ENCODE assay signal across 8 mouse cellular contexts in genomic region chr17:24934926-24935325, GRCm38 (mm10). TPM values are rescaled to one million over a fixed set of nuclear protein-coding genes. Genes with fewer than 3 reads are reported as not detected.
DNase-seq lines count a peak whose midpoint lies in the region; ATAC-seq lines count a peak whose summit lies in the region.

No protein-coding gene starts in this region.

- no peak for ATAC-seq in heart, embryonic 15.5 days (replicated peaks; ENCODE audit: insufficient number of reproducible peaks, insufficient read depth, low FRiP score, low read depth)

- H3K4me2 ChIP-seq in heart, embryonic 15.5 days: peak overlapping the region; percentile 87

- H3K4me3 ChIP-seq in heart, embryonic 15.5 days: peak overlapping the region; percentile 99
- peak overlapping the region; percentile 99 for H3K4me3 ChIP-seq in hindbrain, embryonic 10.5 days
- H3K4me3 ChIP-seq in midbrain, embryonic 10.5 days: peak overlapping the region; percentile 91

- H3K27ac ChIP-seq in heart, embryonic 15.5 days: no peak overlapping the region
- no peak overlapping the region for H3K27ac ChIP-seq in hindbrain, embryonic 10.5 days
- H3K27ac ChIP-seq in midbrain, embryonic 10.5 days (replicated peaks): no peak overlapping the region

- DNase-seq in heart, adult 9 months (ENCODE audit: low spot score in 2 of 2): no peak
- DNase-seq in NIH3T3 (ENCODE audit: low read depth): peak; percentile 70
- DNase-seq in hindbrain, embryonic 10.5 days (ENCODE audit: low spot score): no peak
- no peak for DNase-seq in midbrain, embryonic 10.5 days (ENCODE audit: low spot score)
- DNase-seq in left cerebral cortex, postnatal 36 days (ENCODE audit: low spot score in 2 of 2): no peak
- DNase-seq in embryo, embryonic 10 days (ENCODE audit: low spot score): no peak
- DNase-seq in cerebellum, postnatal 14 days: no peak

- WGBS in heart, embryonic 15.5 days: 39% methylated on average over 4 of the region's 4 CpGs
- 89% methylated on average over 4 of the region's 4 CpGs for WGBS in hindbrain, embryonic 10.5 days
- WGBS in midbrain, embryonic 10.5 days: 93% methylated on average over 4 of the region's 4 CpGs

- no peaks in the 10 kb centered on the region for H3K27me3 ChIP-seq in heart, embryonic 15.5 days
- no peaks in the 10 kb centered on the region for H3K27me3 ChIP-seq in hindbrain, embryonic 10.5 days (ENCODE audit: insufficient read depth, poor library complexity, severe bottlenecking)
- H3K27me3 ChIP-seq in midbrain, embryonic 10.5 days (ENCODE audit: low read depth, poor library complexity, severe bottlenecking): no peaks in the 10 kb centered on the region

- intact Hi-C loops in left cerebral cortex, postnatal 36 days (cut with DNase I): loop anchor here (5.0 kb wide), 1 partner anchor 82 kb away; the partner anchor contains the start of genes Cramp1l and Ift140

- peak overlapping the region; percentile 92 for H3K9ac ChIP-seq in heart, embryonic 15.5 days

- H3K4me1 ChIP-seq in heart, embryonic 15.5 days (replicated peaks): peaks cover 29% of the 10 kb centered on the region
- H3K4me1 ChIP-seq in hindbrain, embryonic 10.5 days (replicated peaks): peaks cover 30% of the 10 kb centered on the region
- H3K4me1 ChIP-seq in midbrain, embryonic 10.5 days: peaks cover 21% of the 10 kb centered on the region

- H3K36me3 ChIP-seq in heart, embryonic 15.5 days: no peaks in the 10 kb centered on the region
- H3K36me3 ChIP-seq in hindbrain, embryonic 10.5 days: peaks cover 31% of the 10 kb centered on the region
- peaks cover 30% of the 10 kb centered on the region for H3K36me3 ChIP-seq in midbrain, embryonic 10.5 days

- H3K9me3 ChIP-seq in heart, embryonic 15.5 days (replicated peaks): no peaks in the 10 kb centered on the region
- no peaks in the 10 kb centered on the region for H3K9me3 ChIP-seq in hindbrain, embryonic 10.5 days
- no peaks in the 10 kb centered on the region for H3K9me3 ChIP-seq in midbrain, embryonic 10.5 days (replicated peaks)

RNA-seq across cellular contexts. Expression of gene Mapk8ip3, which starts 1.9 kb away (rescaled TPM):
- 23.2 and 28.2 TPM in 2 replicates for polyA plus RNA-seq in heart, embryonic 15.5 days (2015; fragmentation: Nextera tagmentation; extraction: Ambion mirVana)
- 51.4 and 61.7 TPM in 2 replicates for polyA plus RNA-seq in hindbrain, embryonic 10.5 days (2016; fragmentation: Nextera tagmentation; extraction: Ambion mirVana)
- polyA plus RNA-seq in midbrain, embryonic 10.5 days (2016; fragmentation: Nextera tagmentation; extraction: Ambion mirVana): 40.1 and 53.9 TPM in 2 replicates
- 100 to 1,000 TPM; 363 to 396 TPM for total RNA-seq in left cerebral cortex, postnatal 36 days (2021)

RNA-seq across cellular contexts. Expression of gene Jpt2, which starts 25.6 kb away (rescaled TPM):
- polyA plus RNA-seq in heart, embryonic 15.5 days (2015; fragmentation: Nextera tagmentation; extraction: Ambion mirVana): 73.4 and 100 TPM in 2 replicates
- polyA plus RNA-seq in hindbrain, embryonic 10.5 days (2016; fragmentation: Nextera tagmentation; extraction: Ambion mirVana): 358 and 426 TPM in 2 replicates
- 442 and 466 TPM in 2 replicates for polyA plus RNA-seq in midbrain, embryonic 10.5 days (2016; fragmentation: Nextera tagmentation; extraction: Ambion mirVana)
- total RNA-seq in left cerebral cortex, postnatal 36 days (2021): 1 to 10 TPM; 4.8 to 5.7 TPM

RNA-seq across cellular contexts. Expression of gene Nme3, which starts 38.6 kb away (rescaled TPM):
- 32.2 and 36.5 TPM in 2 replicates for polyA plus RNA-seq in heart, embryonic 15.5 days (2015; fragmentation: Nextera tagmentation; extraction: Ambion mirVana)
- polyA plus RNA-seq in hindbrain, embryonic 10.5 days (2016; fragmentation: Nextera tagmentation; extraction: Ambion mirVana): 44.7 and 46.5 TPM in 2 replicates
- 46.2 and 47.0 TPM in 2 replicates for polyA plus RNA-seq in midbrain, embryonic 10.5 days (2016; fragmentation: Nextera tagmentation; extraction: Ambion mirVana)
- 10 to 100 TPM; 41.4 to 54.3 TPM for total RNA-seq in left cerebral cortex, postnatal 36 days (2021)

RNA-seq across cellular contexts. Expression of gene Mrps34, which starts 40.0 kb away (rescaled TPM):
- polyA plus RNA-seq in heart, embryonic 15.5 days (2015; fragmentation: Nextera tagmentation; extraction: Ambion mirVana): 74.7 and 78.0 TPM in 2 replicates
- polyA plus RNA-seq in hindbrain, embryonic 10.5 days (2016; fragmentation: Nextera tagmentation; extraction: Ambion mirVana): 96.7 and 102 TPM in 2 replicates
- polyA plus RNA-seq in midbrain, embryonic 10.5 days (2016; fragmentation: Nextera tagmentation; extraction: Ambion mirVana): 94.7 and 98.1 TPM in 2 replicates
- 10 to 100 TPM; 61.8 to 74.6 TPM for total RNA-seq in left cerebral cortex, postnatal 36 days (2021)

RNA-seq across cellular contexts. Expression of gene Eme2, which starts 40.0 kb away (rescaled TPM):
- 16.6 and 21.3 TPM in 2 replicates for polyA plus RNA-seq in heart, embryonic 15.5 days (2015; fragmentation: Nextera tagmentation; extraction: Ambion mirVana)
- polyA plus RNA-seq in hindbrain, embryonic 10.5 days (2016; fragmentation: Nextera tagmentation; extraction: Ambion mirVana): 30.8 and 36.3 TPM in 2 replicates
- 28.9 and 33.9 TPM in 2 replicates for polyA plus RNA-seq in midbrain, embryonic 10.5 days (2016; fragmentation: Nextera tagmentation; extraction: Ambion mirVana)
- total RNA-seq in left cerebral cortex, postnatal 36 days (2021): 10 to 100 TPM; 47.4 to 60.0 TPM
